Mouse (Mus musculus): Measurements from ENCODE around the gene 1700022I11Rik.
A peak's percentile ranks its signal among the peaks of the same experiment; 100 is the strongest.

1700022I11Rik gene

DNA sequence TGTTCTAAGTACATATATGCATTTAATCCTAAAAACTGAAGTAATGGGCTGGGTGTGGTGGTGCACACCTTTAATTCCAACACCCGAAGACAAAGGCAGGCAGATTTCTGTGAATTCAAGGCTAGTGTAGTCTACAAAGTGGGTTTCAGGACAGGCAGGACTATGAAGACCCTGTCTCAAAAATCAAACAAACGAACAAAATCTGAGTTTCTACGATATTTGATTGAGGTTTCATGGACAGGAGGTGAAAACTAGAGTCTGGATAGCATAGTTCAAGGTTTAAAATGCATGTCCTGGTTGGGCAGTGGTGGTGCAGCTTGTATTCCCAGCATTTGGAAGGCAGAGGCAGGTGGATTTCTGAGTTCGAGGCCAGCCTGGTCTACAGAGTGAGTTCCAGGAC lies at the start of gene 1700022I11Rik:
TSS of gene 1700022I11Rik (plus strand) at position 301 of the 400 bp plus-strand sequence.
- DNase-seq (ENCODE audit: extremely low read depth, insufficient read length, low spot score) = no peak

DNA sequence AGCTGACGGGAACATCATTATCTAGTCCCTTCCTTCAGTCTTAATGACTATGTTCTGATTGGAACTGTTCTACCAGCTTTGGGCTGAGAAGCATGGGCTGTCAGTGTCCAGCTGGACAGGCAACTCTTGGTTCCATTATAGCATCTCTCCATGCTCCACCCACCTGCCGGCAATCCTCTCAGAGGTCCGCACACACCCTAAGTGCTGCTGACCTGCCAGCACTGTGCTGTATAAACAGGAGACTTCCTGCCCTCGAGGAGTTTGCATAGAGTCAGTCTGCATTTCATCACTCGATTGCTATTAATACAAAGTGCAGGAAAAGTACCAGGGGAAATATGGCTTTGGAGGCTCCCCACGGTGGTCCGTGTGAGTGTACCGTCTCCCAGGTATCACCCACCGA lies 48.7 kb upstream of the 1700022I11Rik start:
- DNase-seq (ENCODE audit: extremely low read depth, insufficient read length, low spot score) = no peak

DNA sequence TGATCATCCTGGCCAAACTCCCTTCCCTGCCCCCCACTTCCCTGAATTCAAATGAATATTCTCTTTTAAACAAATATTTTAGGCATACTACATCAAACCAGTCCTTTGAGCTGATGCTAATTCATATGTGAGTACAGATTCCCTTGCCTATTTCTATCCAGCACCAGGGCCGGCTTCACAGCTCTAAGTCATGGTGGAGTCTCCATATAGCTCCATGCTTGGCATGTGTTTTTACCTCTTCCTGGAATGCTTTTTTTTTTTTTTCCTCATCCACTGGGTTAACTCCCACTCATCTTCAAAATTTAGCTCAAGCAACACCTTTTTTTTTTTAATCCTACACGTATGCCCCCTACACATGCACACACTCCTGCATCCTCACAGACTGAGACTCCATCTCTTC lies 47.9 kb upstream of the 1700022I11Rik start:
- no peak for DNase-seq (ENCODE audit: extremely low read depth, insufficient read length, low spot score)

DNA sequence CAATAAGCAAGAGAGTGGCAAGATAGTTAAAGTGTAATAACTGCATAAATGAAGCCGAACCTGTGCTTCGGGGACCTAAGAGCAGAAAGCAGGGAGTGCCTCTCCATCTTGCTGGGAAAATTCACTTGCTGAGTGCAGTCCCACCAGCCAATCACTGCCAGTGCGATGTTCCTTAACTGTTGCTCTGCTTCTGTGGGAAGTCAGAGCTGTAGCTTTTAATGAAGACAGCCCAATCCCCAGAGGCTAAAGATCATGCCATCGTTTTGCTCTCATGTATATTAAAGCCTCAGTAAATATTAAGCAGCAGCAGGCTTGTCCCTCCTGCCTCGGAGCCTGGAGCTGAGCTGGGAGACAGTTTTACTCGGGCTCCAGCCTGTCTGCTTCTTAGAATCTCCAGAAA lies 47.3 kb upstream of the 1700022I11Rik start:
- DNase-seq (ENCODE audit: extremely low read depth, insufficient read length, low spot score) = no peak

DNA sequence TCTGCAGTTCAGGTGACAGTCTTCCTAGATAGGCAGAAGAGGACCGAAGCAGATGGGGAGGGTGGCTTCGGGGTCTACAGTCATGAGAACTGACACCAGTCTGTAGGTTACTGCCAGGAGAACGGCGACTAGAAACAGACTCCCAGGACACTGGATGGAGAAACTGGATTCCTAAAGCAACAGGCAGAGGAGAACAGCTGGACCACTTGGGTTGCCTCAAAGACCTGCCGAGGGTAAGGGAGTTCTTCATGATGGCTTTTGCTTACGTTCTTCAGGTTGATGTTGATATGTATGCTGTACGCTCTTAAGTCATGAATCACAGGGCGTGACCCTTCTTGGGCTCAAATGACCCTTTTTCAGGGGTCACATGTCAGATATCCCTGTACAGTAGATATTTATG lies 46.9 kb upstream of the 1700022I11Rik start:
- DNase-seq (ENCODE audit: extremely low read depth, insufficient read length, low spot score) = no peak

DNA sequence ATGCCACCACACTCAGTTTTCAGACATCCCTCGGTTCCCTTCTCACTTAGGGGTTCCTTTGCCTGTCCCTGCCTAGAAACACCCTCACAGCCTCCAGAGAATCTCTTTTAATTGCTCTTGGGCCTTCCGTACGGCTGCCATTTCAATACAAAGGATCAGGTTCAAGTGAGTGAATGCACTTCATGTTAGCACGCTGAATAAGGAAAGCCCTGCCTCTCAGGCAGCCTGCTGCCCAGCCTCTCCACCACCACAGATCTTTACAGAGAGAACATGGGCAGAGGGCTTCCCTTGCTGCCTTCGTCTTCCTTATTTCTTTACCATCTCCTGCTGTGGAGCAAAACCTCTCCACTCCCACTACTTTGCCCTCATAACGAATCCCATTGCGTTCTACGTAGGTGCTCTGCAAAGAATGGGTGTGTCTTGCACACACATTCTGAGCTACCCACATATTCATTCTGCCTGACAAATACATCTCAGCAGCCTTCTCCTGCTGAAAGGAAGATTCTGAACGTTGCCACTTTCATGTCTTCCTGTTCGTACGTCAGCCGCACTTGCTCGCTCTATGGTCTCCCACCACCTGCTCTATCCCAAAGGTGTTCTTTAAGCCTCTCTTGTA lies 45.2 kb upstream of the 1700022I11Rik start:
- DNase-seq (ENCODE audit: extremely low read depth, insufficient read length, low spot score) = no peak

DNA sequence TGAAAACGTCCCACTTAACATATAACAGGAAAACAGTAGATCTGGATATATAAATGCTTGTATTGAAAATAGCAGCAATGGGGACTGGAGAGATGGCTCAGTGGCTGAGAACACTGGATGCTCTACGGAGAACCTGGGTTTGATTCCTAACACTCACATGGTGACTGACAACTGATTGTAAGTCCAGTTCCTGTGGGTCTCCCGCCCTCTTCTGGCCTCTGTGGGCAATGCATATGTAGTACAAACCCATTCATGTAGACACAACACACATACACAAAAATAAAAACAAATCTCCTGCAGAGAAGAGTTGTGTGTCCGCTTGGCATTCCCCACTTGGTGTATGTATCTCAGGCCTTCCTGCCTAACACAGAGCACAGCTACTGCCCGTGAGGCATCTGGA lies 41.2 kb upstream of the 1700022I11Rik start:
- DNase-seq (ENCODE audit: extremely low read depth, insufficient read length, low spot score) = no peak

DNA sequence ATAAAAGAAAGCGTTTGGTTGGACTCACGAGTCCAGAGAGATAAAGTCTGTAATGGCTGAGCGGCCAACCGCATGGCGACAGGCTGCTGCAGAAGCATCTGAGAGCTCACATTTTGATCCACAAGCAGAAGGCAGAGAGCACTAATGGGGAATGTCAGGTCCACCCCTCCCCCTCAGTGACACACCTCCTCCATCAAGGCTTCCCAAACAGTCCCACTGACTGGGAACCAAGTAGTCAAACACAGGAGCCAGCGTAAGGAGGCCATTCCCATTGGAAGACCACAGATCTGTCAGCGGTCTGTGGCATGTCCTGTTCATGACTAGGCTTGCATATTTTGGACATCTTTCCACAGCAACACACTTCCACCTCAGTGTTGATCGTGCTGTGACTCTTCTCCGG lies 40.5 kb upstream of the 1700022I11Rik start:
- DNase-seq (ENCODE audit: extremely low read depth, insufficient read length, low spot score) = no peak

DNA sequence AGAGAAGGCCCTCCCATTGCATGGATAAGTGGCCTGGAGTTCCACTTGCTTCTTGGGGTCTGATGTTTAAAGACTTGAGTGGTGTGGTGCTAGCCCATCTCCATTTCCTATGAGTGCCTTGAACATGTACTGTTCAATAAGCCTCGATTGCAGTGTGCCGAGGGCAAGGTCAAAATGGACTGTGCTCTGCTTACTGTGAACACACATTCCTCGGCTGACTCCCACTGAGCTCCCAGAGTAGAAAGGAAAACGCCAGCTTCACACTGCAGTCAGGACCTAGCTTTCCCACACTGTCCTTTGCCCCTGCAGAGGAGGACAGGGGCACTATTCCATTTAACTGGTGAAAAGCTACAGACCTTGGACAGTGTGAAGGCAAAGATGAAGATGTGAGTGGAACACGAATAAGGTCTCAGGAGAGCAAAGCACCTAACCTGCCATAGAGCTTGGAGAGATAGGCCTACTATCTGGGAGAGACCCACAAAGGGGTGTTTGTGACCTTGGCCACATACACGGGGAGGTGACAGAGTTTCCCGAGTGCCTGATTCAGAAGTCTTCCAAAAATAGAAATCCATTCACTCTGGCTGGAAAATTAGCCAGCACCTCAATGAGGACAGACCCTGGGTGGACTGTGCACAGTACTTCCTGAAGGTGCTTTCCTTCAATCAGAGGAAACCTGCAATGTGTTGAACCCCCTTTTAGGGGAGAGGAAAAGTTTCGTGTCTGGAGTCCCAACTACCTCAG lies 37.0 kb upstream of the 1700022I11Rik start:
- no peak for DNase-seq (ENCODE audit: extremely low read depth, insufficient read length, low spot score)

DNA sequence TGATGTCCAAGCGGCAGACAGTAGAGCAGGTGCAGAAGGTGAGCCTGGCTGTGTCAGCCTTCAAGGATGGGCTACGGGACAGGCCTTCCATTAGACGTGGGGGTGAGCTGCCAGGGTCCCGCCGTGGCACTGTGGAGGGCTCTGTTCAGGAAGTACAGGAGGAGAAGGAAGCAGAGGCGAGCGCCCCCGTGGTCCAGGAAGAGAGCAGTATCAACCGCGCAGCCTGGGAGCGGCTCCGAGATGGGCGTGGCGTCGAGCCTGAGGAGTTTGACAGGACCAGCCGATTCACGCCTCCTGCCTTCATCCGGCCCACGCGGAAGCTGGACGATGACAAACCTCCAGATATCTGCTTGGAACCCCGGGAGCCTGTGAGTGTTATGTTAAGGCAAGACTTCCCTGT lies 35.8 kb upstream of the 1700022I11Rik start:
- DNase-seq (ENCODE audit: extremely low read depth, insufficient read length, low spot score) = no peak

DNA sequence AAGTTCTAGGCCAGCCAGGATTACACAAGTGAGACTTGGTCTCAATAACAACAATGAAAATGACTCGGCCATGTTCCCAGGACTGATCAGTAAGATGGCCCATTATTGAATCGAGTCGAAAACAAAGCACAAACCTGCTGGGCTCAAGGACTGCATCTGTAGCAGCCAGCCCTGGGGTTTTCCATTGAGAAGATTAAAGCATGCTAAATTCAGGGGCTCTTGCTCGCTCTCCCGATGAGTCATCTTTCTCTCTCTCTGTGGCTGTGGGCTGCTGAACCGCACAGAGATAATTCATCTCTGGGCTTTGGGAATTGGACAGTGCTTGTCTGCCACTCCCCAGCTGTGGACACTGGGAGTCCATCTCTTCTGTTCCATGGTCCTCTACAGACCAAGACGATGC lies 28.0 kb upstream of the 1700022I11Rik start:
- DNase-seq (ENCODE audit: extremely low read depth, insufficient read length, low spot score) = no peak

DNA sequence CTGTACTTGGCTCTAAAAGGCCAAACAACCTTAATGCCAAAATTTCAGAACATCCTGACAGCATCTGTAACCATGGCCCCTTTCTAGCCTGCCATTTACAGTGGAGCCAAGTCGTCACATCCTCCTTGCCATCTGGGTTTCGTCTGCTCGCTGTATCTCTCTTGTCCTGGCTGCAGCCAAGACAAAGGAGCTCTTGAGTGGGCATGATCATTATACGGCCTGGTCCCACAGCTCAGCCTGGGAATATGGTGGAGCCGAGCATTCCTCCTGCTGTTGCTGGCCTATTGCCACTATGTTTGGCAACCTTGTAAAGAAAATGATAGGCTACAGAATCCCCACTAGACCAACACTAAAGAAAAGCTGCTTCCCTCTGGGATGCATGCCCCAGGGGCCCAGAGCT lies 26.1 kb upstream of the 1700022I11Rik start:
- DNase-seq (ENCODE audit: extremely low read depth, insufficient read length, low spot score) = no peak

DNA sequence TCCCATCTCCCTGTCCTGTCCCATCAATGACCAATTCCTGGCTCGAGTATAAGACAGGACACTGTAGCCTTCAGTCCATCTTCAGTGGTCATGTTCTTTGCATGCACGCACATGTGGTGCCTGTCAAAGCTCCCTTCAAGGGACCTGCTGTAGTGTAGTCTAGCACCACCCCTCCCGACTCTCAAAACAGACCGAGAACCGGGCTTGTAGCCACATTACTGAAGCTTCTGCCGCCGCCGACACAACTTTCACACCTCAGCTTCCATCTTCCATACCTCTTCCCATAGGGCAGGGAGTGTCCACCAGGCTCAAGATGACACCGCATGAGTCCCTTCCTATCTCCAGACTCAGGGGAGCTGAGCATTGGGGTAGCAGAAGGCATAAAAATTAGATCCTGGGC lies 25.2 kb upstream of the 1700022I11Rik start:
- no peak for DNase-seq (ENCODE audit: extremely low read depth, insufficient read length, low spot score)

DNA sequence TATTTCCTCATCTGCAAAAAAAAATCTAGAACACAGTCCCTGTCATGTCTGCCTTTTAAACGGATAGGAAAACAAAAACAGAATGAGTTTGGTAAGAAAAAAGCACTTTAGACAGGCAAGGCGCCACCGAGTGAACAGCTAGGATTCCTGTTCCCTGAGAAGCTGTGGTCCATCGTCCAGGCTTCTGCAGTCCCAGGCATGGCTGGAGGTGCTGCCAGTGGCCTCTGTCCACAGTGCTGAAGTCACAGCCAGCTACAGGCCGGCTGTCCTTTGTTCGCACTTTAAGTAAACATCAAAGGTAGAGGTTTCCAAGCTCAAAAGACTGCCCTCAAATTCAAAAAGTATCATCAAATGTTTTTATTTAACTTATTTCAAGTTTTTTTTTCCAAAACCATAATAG lies 24.4 kb upstream of the 1700022I11Rik start:
- peak; percentile 37 for DNase-seq (ENCODE audit: extremely low read depth, insufficient read length, low spot score)

DNA sequence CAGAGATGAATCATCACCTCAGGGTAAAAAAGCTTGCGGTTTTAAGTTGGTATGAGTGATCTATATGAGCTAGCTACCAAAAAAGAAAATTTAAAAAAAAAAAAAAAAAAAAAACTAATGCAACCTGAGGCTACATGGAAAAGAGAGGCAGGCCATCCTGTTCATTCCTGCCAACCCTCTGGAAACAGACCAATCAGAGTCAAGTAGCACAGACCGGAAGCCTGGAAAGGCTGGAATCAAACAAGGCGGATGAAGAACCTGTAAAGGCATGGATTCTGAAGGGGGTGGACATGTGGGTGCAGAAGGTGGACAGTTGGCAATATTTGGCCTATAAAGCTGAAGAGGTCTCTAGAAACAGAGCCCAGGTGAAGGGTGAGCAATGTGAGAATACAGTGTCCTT lies 24.0 kb upstream of the 1700022I11Rik start:
- DNase-seq (ENCODE audit: extremely low read depth, insufficient read length, low spot score) = no peak

DNA sequence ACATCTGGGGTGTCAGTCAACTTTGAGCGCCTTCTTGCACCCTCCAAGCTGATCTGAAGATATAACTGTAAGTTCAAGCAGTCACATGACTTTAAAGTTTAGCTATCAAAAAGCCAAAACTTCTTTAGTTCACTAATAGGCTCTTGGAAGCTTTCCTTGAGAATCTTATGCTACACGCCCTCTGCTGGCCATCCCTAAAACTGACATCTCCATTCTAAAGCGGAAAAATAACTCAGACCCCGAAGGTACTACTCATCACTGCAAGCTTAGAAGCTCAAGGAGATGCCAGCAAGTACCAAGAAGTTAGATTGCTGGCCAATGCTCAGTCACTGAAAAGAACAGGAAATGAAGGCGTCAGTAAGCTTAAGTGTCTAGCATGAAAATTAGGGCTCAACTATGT lies 23.5 kb upstream of the 1700022I11Rik start:
- DNase-seq (ENCODE audit: extremely low read depth, insufficient read length, low spot score) = no peak

DNA sequence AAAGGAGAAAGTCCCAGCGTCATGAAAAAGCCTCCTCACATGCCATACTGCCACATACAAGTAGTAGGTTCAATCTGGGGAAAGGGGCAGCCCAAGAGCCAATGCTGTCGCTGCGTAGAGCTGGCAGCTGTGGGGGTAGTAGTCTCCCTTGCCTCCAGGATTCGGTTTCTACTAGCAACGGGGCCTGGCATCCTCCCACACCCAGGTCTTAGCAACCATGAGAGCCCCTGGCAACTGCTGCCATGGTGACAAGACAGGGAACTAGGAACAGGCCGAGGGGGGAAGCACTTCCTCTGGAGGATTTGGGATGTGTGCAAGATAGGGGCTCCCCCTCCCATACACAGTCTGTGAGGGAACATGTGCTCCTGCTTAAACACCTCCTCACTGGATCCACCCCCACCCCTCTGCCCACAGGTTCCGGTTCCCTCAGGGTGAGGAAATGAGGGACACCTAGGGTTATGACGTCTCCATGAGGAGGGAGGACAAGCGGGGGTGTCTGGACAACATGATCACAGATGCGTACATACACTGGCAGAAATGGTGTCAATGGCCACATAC lies 22.6 kb upstream of the 1700022I11Rik start:
- no peak for DNase-seq (ENCODE audit: extremely low read depth, insufficient read length, low spot score)

DNA sequence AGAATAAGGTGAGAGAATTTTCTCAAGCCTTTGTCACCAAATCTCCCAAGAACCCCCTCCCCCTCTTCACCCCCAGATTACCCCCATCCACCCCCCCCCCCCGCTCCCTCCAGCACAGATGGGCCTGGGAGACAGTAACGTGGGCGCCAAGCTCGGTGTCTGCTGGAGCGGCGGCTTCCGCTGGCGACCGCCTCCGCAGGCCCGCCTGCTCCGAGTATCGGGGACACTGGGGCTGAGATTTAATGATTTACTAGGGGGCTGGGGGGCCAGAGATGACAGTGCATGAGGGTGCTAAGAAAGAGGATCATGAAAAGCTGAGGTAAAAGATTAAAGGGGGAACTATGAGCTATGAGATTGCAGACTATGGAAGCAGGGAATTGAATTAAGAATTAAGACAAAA lies 20.9 kb upstream of the 1700022I11Rik start:
- no peak for DNase-seq (ENCODE audit: extremely low read depth, insufficient read length, low spot score)

DNA sequence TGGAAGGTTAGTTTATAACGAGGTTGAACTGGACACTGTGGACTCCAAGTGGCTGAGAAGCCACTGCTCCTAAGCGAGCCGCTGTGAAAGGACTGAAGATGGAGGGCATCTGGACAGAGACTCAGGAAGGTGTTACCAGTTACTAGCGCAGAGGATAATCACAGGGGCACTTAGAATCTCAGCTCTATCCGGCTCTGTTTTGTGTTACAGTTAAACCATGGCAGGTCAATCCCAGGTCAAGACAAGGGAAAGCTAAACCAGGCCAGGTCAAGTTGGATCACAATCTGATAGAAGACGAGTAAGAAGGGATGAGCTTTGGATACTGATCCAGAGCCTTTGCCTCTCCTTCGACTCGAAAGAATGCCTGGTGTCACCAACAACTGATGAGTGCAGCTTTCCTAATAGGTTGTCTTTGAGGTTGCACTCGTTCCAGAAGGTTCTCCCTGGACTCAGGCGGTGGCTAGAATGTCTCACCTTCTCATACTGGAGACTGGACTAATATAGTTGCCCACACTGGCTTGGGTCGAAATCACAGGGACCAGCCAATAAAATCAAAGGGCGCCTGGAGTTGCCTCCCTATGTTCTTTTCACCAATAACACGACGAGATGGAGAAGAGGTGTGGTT lies 20.2 kb upstream of the 1700022I11Rik start:
- DNase-seq (ENCODE audit: extremely low read depth, insufficient read length, low spot score) = no peak

DNA sequence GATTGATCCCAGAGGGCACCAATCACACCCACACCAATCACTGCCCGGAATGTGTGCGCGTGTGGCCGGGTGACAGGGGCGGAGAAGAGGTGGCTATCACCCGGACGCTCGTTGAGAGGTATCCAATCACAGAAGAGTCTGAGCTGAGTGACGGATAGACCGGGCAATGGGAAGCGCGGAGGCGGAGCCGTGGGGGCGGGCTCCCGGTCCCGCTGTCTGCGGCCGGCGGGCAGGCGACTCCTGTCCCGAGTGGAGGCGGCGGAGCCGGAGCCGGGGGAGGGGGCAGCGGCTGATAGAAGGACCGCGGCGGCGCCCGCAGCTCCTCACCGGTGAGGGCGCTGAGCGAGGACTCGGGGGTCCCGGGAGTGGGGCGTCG lies 19.7 kb upstream of the 1700022I11Rik start, which contains the start of gene Dnajb5:
TSS of gene Dnajb5 (plus strand) at position 139 of the 376 bp plus-strand sequence.
- DNase-seq (ENCODE audit: extremely low read depth, insufficient read length, low spot score) = peak; percentile 99

DNA sequence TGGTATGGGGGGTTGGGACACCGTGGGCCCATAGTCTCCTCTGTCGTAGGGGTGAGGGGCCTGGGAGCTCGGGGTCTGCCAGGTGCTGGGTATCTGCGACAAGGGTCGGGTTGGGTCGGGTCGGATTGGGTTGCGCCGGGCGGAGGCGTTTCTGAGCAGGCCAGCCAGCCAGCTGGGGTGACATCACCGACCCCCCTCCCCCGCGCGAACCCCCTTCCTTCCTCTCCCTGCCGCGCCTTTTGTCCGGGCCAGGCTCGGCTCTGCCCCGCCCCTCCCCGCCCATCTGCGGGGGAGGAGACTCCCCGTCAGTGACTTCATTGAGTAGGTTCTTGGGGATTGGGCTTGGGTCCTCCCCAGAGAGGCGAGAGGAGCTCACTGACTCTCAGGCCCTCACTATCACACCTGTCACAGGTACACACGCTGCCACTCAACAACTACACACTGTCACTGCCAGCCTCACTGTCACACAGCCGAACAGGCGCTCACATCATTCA lies 19.3 kb upstream of the 1700022I11Rik start:
- peak; percentile 89 for DNase-seq (ENCODE audit: extremely low read depth, insufficient read length, low spot score)

All from 3134 (cell line).